Mouse (Mus musculus): ENCODE results near the gene Gm5965. TPM values are rescaled to one million over a fixed set of nuclear protein-coding genes. Genes with fewer than 3 reads are reported as not detected.
"Not testable (repeated sequence)": the region's sequence is repeated elsewhere in the genome, so short reads cannot be mapped to it uniquely, and the experiment has no call there.

Gm5965 gene
- not detected in 2 replicates for polyA plus RNA-seq (2012; rRNA removed)

- Histone ChIP-seq H3K4me1 (ENCODE audit: control insufficient read depth, insufficient read depth, insufficient read length) (no peaks in the 10 kb centered on the region), H3K4me3 (ENCODE audit: extremely low read depth, insufficient read depth, insufficient read length) (no peak within 1 kb of the TSS), H3K27me3 (ENCODE audit: control insufficient read depth, insufficient read depth, low read length) (no peaks in the 10 kb centered on the region), H3K27ac (ENCODE audit: insufficient read depth, low read length) (no peak within 1 kb of the TSS), H3K36me3 (ENCODE audit: control insufficient read depth, insufficient read depth, low read length) (no peaks in the 10 kb centered on the region)
- TF ChIP-seq POLR2A (IDR thresholded peaks at IDR 0.05; ENCODE audit: low read depth, low read length) (no peak), CTCF (IDR thresholded peaks at IDR 0.05; ENCODE audit: extremely low read depth, insufficient read depth, insufficient read length, insufficient replicate concordance) (no peak)
- DNase-seq (ENCODE audit: low read depth in 1 of 2, low spot score in 2 of 2): no peak
- 86% methylated on average over 6 of the region's 6 CpGs for WGBS
These were observed at the start of gene Gm5965 for GRCm38 (mm10) chr16:88777596-88777995. Gene Gm5965, plus strand, starts transcription at chr16:88777896.

GRCm38 (mm10) chr16:88728812-88729275 lies 48.9 kb upstream of the Gm5965 start, which contains the start of gene Krtap13-1:
Gene Krtap13-1, plus strand, starts transcription at chr16:88728862.
- DNase-seq (ENCODE audit: low read depth in 1 of 2, low spot score in 2 of 2): no peak
- H3K27ac ChIP-seq (ENCODE audit: insufficient read depth, low read length): no peak within 1 kb of the TSS
- no peak for TF ChIP-seq CTCF (IDR thresholded peaks at IDR 0.05; ENCODE audit: extremely low read depth, insufficient read depth, insufficient read length, insufficient replicate concordance)
- no peak for TF ChIP-seq POLR2A (IDR thresholded peaks at IDR 0.05; ENCODE audit: low read depth, low read length)
- no peaks in the 10 kb centered on the region for H3K4me1 ChIP-seq (ENCODE audit: control insufficient read depth, insufficient read depth, insufficient read length)
- WGBS: 78% methylated on average over 4 of the region's 4 CpGs
- H3K36me3 ChIP-seq (ENCODE audit: control insufficient read depth, insufficient read depth, low read length): no peaks in the 10 kb centered on the region
- no peaks in the 10 kb centered on the region for H3K27me3 ChIP-seq (ENCODE audit: control insufficient read depth, insufficient read depth, low read length)
- no peak within 1 kb of the TSS for H3K4me3 ChIP-seq (ENCODE audit: extremely low read depth, insufficient read depth, insufficient read length)

- Histone ChIP-seq H3K4me1 (ENCODE audit: control insufficient read depth, insufficient read depth, insufficient read length) (no peaks in the 10 kb centered on the region), H3K36me3 (ENCODE audit: control insufficient read depth, insufficient read depth, low read length) (no peaks in the 10 kb centered on the region), H3K27ac (ENCODE audit: insufficient read depth, low read length) (no peak overlapping the region), H3K27me3 (ENCODE audit: control insufficient read depth, insufficient read depth, low read length) (no peaks in the 10 kb centered on the region), H3K4me3 (ENCODE audit: extremely low read depth, insufficient read depth, insufficient read length) (no peak overlapping the region)
- DNase-seq (ENCODE audit: low read depth in 1 of 2, low spot score in 2 of 2): no peak
- 29% methylated on average over 2 of the region's 2 CpGs for WGBS
- TF ChIP-seq CTCF (IDR thresholded peaks at IDR 0.05; ENCODE audit: extremely low read depth, insufficient read depth, insufficient read length, insufficient replicate concordance): no peak
- TF ChIP-seq POLR2A (IDR thresholded peaks at IDR 0.05; ENCODE audit: low read depth, low read length): no peak
These were observed 42.3 kb upstream of the Gm5965 start for GRCm38 (mm10) chr16:88735391-88735790.

GRCm38 (mm10) chr16:88744750-88745340 lies 32.9 kb upstream of the Gm5965 start:
- no peaks in the 10 kb centered on the region for H3K4me1 ChIP-seq (ENCODE audit: control insufficient read depth, insufficient read depth, insufficient read length)
- no peaks in the 10 kb centered on the region for H3K36me3 ChIP-seq (ENCODE audit: control insufficient read depth, insufficient read depth, low read length)
- 62% methylated on average over 4 of the region's 4 CpGs for WGBS
- no peak overlapping the region for H3K27ac ChIP-seq (ENCODE audit: insufficient read depth, low read length)
- no peaks in the 10 kb centered on the region for H3K27me3 ChIP-seq (ENCODE audit: control insufficient read depth, insufficient read depth, low read length)
- H3K4me3 ChIP-seq (ENCODE audit: extremely low read depth, insufficient read depth, insufficient read length): no peak overlapping the region
- DNase-seq (ENCODE audit: low read depth in 1 of 2, low spot score in 2 of 2): no peak
- TF ChIP-seq CTCF (IDR thresholded peaks at IDR 0.05; ENCODE audit: extremely low read depth, insufficient read depth, insufficient read length, insufficient replicate concordance): no peak
- TF ChIP-seq POLR2A (IDR thresholded peaks at IDR 0.05; ENCODE audit: low read depth, low read length): no peak

- 61% methylated on average over 4 of the region's 4 CpGs for WGBS
- no peak overlapping the region for H3K27ac ChIP-seq (ENCODE audit: insufficient read depth, low read length)
- TF ChIP-seq POLR2A (IDR thresholded peaks at IDR 0.05; ENCODE audit: low read depth, low read length): no peak
- TF ChIP-seq CTCF (IDR thresholded peaks at IDR 0.05; ENCODE audit: extremely low read depth, insufficient read depth, insufficient read length, insufficient replicate concordance): no peak
- DNase-seq (ENCODE audit: low read depth in 1 of 2, low spot score in 2 of 2): no peak
- H3K4me3 ChIP-seq (ENCODE audit: extremely low read depth, insufficient read depth, insufficient read length): no peak overlapping the region
- H3K36me3 ChIP-seq (ENCODE audit: control insufficient read depth, insufficient read depth, low read length): no peaks in the 10 kb centered on the region
- no peaks in the 10 kb centered on the region for H3K27me3 ChIP-seq (ENCODE audit: control insufficient read depth, insufficient read depth, low read length)
- no peaks in the 10 kb centered on the region for H3K4me1 ChIP-seq (ENCODE audit: control insufficient read depth, insufficient read depth, insufficient read length)
These were observed 29.8 kb upstream of the Gm5965 start for GRCm38 (mm10) chr16:88747943-88748342.

- DNase-seq (ENCODE audit: low read depth in 1 of 2, low spot score in 2 of 2); H3K36me3 ChIP-seq (ENCODE audit: control insufficient read depth, insufficient read depth, low read length); H3K27ac ChIP-seq (ENCODE audit: insufficient read depth, low read length); H3K4me1 ChIP-seq (ENCODE audit: control insufficient read depth, insufficient read depth, insufficient read length); H3K4me3 ChIP-seq (ENCODE audit: extremely low read depth, insufficient read depth, insufficient read length); H3K27me3 ChIP-seq (ENCODE audit: control insufficient read depth, insufficient read depth, low read length): not testable (repeated sequence)
- WGBS: 84% methylated on average over 3 of the region's 3 CpGs
These were observed 26.2 kb upstream of the Gm5965 start, which contains the start of gene Krtap13 for GRCm38 (mm10) chr16:88751535-88751934. Gene Krtap13, minus strand, starts transcription at chr16:88751635.

GRCm38 (mm10) chr16:88758547-88758946 lies 19.1 kb upstream of the Gm5965 start, which contains the start of gene 2310034C09Rik:
Gene 2310034C09Rik, plus strand, starts transcription at chr16:88758847.
- 92% methylated on average over 3 of the region's 3 CpGs for WGBS
- not testable (repeated sequence) for DNase-seq (ENCODE audit: low read depth in 1 of 2, low spot score in 2 of 2); H3K27ac ChIP-seq (ENCODE audit: insufficient read depth, low read length); H3K36me3 ChIP-seq (ENCODE audit: control insufficient read depth, insufficient read depth, low read length); H3K4me1 ChIP-seq (ENCODE audit: control insufficient read depth, insufficient read depth, insufficient read length); H3K4me3 ChIP-seq (ENCODE audit: extremely low read depth, insufficient read depth, insufficient read length); H3K27me3 ChIP-seq (ENCODE audit: control insufficient read depth, insufficient read depth, low read length)

Data from spleen, adult 2 months (tissue).